Mouse (Mus musculus) right cerebral cortex, adult 18-20 months (tissue): ENCODE data around the gene Tmem43.

Experiments
- DNase-seq: peaks from one replicate; pipeline ENCODE4 v3.0.0; 2022; ENCODE audit warnings: mixed read lengths

Tmem43 gene

DNA sequence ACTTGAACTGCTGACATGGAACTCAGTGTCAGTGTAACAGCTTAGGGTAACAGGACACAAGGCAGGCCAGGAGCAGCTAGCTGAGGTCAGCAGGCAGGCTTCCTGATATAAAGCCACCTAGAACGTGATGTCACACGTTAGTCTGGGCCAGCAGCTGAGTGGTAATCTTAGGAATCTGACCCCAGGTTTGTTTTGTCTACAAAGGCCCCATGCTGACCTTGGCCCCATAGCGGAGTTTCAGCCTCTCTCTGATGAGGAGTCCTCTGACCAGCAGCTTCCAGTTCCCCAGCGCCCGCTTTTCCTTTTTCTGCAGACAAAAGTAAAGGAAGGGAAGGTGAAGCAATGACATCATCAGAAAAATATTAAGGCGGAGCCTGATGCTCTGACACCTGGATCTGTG lies 17.5 kb downstream of the Tmem43 start:
- DNase-seq, result no peak

DNA sequence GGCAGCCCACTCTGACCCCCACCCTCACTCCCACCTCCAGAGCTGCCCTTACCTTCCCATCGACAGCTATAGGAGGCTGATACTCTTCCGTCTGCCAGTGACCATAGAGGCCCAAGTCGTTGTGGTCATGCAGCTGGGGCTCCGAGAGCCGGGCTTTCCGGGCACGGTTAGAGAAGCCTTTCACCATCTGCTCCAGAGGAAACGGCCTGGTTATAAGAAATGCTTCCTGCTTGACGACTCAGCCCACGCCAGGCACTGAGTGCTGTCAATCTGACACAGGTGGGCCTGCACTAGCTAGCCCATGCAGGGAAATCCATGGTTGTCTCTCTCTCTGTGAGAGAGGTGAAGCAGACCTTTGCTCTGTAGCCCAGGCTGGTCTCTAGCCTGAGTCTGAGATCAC lies 19.6 kb downstream of the Tmem43 start:
- no peak for DNase-seq

DNA sequence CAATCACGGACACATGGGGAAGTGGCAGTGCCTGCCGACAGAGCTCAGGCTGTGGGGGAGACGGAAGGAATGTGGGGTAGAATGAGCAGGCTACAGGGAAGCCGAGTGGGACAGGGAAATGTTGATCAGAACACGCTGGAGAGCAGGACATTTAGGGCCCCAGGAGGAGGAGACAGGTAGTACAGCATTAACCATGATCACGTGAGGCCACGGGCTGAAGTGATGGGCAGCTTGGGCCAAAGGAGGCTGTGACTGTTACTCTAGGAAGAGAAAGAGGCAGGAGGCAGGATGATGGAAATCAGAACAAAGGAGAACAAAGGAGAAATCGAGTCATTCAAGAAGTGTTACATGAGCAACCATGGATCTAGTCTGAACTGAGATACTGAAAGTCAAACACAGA lies 21.0 kb downstream of the Tmem43 start:
- no peak for DNase-seq

DNA sequence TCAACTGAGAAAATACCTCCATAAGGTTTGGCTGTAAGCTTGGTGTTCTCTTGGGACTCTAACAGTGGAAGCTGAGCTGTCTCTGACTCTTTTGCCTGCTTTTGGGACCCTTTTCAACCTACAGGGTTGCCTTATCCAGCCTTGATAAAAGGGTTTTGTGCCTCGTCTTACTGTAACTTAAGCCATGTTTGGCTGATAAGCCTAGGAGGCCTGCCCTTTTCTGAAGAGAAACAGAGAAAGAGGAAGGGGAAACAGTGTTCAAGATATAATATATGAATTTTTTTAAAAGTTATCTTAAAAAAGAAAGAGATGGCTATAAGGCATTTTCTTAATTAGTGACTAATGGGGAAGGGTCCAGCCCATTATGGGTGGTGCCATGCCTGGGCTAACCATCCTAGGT lies 29.8 kb downstream of the Tmem43 start:
- DNase-seq, result no peak

DNA sequence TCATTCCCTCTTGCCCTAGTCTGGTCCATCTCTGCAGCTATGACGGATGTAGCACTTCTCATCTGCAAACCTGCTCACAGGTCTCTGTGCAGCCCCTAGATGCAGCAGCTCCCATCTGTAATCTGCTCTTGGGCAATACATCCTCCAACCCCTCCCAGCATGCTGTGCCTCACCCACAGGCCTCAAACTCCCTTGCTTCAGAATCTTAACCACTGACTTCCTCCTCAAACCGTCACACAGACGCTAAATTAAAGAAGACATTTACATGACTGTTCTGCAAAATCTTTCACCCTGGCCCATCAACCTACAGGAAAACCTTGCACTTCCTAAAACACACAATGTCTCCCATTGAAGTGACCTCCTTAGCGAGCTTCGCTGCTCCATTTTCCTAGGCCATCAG lies 32.5 kb downstream of the Tmem43 start:
- no peak for DNase-seq

DNA sequence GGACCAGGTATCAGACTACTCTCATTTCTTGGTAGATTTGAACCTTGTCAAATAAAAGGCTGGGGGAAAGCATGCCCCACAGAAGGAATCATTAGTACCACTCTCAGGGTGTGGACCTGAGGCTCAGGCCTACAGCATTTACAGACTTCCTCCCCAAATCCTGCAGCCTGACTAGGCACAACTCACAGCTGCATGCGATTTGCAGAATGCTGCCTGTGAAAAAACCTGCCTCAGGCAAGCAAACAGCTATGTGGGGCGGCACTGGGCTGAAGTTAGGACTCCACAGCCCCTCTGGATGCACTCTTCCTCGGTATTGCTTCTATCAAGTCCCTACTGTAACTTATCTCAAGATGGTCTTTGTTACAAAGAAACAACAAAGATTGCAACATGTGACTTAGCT lies 34.5 kb downstream of the Tmem43 start:
- no peak for DNase-seq

DNA sequence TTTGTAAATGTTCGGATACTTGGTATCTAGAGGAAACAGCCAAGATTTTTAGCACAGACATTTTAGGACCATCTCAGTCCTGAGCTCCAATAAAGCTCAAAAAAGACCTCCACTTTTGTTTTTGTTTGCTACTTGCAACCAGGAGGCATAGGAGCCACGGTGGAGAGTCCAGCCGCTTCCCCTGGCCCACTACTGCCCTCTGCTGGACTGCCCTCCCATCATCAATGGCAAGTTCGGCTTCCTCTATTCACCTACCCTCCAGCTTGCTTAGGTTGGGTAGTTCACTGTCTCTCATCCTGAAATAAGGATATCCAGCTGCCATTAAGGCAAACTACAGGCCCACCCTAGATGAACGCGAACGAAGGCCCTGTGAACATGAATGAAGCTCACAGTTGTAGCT lies 35.8 kb downstream of the Tmem43 start:
- DNase-seq, result peak; percentile 55

DNA sequence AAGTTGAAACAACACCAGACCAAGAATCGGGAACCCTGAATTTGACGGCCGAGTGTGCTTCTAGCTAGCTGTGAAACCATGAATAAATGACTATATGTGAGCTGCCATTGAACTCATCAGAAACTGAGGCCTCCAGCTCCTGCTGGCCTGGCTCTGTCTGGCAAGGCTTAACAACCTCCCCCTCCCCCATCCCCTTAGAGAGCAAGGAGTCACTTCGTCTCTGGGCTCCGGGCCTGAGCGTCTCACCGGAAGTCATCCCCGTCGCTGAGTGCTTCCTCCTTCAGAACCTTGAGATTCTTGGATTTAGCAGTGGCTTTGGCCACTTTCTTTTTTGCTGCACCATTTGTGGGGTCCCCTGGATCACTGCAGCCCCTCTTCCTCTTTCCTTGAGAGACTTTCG lies 36.7 kb downstream of the Tmem43 start:
- no peak for DNase-seq

DNA sequence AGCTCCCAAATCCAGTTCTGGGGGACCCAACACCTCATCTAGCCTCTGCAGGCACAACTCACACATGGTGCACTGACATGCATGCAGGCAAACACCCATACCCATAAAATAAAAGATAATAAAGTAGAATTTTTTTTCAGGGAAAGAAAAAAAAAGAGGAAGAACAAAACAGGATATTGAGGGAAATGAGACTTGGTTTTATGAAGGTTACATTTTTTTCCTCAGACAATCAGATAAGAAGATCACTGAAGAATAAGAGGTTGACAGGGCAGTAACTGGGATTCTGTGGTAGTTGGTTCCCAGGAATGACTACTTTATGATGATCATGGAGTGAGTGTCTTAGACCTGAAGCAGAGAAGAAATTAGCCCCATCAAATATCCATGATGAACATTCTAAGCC lies 40.6 kb downstream of the Tmem43 start:
- DNase-seq, result no peak

DNA sequence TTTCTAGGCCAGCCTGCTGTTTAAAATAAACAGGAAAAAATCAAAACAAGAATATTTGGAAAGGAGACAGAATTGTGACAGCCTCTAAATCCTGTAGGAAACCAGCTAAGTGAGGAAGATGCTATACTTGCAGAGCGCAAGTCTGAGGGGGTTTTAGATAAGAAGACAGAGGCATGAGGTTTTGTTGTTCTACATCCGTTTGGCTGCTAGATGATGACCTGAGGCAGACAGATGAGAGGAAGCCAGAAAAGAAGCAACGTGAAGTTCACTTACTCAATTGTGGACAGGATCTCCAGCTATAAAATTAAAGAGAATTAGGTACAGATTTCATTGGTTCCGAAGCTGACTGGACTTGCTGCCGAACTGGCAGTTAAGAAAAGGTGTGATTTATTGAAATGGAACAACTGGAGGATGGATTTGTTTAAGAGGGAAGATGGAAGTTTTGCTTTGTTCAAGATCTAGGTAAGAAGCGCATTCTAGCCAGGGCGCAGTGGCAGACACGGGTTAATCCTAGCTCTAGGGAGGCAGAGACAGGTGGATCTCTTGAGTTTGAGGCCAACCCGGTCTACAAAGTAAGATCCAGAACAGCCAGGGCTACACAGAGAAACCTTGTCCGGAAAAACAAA lies 41.3 kb downstream of the Tmem43 start:
- no peak for DNase-seq

DNA sequence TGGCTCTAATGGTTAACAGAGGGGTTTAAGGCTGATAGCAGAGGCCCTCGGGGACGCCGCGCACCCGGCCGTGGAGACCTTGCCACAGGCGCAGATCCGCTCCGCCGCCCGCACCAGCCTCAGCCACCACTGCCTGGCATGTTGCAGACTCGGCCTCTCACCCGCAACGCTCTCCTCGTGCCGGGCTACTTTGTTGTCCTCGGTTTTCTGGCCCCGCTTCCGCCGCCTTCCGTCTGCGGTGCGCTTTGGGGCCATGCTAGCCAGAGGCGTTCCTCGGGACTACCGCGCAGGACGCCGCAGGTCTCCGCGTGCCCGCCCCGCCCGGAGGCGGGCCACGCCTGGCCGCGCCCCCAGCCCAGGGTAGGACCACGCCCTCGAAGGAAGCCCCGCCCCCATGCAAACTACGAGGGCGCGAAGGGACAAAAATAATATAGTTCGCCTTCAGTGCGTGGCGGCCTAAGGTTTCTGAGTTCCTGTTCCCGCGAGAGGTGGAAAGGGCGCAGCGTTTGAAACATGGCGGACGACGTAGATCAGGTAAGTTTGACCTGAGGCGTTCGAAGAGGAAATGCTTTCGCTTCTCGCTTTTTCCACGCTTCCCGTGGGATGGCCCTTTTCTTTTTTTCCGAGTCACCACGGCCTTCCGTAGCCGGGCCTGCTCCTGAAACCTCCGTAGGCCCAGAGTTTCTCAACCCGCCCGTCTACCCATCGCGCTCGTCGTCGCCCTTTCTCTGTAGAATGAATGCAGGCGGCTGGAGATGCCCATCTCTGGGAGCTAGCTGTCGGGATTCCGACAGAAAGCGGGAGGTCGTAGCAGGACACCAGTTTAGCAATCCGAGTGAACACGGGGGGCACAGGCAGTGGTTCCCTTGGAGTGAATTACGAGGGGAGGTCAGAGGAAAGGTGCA lies 42.3 kb downstream of the Tmem43 start, which contains the start of the genes Xpc and Lsm3:
TSS of gene Xpc (minus strand) at position 344 of the 905 bp plus-strand sequence.
TSS of gene Lsm3 (plus strand) at position 384 of the 905 bp plus-strand sequence.
- peak; percentile 98 for DNase-seq

DNA sequence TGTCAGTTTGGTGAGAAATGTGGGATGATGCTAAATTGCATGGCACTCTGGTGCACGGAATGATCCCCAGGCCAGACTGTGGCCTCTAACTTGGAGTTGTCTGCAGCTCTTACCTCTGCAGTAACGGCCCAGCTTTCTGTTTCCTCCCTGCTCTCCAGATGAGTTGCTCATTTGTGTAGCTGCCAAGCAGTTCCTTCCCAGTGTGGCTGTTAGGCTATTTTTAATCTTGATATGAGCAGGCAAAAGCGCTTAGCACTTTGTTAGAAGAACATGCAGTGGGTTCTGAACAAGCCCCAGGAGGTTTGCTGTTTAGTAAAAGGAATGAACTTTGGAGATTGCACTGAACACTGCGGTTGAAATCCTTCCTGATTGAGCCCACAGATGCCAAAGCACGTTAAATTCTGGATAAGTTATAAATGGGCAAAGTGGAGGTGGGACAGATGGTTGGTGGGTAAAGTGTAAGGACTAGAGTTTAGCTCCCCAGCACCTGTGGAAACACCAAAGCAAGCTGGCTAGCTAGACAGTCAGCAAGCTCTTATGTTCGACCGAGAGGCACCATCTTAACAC lies 45.0 kb downstream of the Tmem43 start:
- DNase-seq, result peak; percentile 65

DNA sequence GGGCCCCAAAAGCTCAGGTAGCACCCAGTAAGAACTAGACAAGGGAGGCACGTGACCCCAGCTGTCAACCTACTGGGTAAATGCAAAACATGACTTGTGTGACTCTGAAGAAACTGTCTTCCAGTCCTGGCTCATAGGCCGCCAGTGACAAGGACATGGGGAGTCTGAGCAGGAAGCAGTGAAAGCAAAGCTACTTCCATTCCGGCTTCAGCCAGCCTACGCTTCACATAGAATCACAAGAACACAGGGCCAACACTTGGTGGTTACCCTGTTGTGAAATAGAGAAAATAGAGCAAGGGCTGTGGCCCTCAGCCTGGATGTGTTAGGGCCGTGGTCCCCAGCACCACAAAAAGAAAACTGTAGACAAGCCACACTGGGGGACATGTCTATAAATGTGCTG lies 49.3 kb downstream of the Tmem43 start:
- no peak for DNase-seq

DNA sequence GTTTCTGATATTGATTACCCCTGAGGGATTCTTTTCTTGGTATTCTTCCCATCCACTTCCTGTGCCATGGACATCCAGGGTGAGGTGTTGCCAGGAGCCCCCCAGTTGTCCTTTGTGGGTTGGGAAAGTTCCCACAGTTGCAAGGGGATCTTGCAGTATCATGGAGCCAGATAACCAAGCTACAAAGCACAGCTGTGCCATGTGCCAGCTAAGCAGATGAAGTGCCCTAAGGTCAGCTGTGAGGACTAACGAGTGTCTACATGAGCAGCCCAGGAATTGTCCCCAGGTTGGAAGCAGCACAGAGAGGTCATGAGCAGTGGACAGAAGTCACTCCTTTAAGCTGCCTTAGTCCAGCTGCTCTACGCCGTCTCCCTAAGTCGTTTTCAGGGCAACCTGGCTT lies 52.0 kb downstream of the Tmem43 start:
- no peak for DNase-seq

DNA sequence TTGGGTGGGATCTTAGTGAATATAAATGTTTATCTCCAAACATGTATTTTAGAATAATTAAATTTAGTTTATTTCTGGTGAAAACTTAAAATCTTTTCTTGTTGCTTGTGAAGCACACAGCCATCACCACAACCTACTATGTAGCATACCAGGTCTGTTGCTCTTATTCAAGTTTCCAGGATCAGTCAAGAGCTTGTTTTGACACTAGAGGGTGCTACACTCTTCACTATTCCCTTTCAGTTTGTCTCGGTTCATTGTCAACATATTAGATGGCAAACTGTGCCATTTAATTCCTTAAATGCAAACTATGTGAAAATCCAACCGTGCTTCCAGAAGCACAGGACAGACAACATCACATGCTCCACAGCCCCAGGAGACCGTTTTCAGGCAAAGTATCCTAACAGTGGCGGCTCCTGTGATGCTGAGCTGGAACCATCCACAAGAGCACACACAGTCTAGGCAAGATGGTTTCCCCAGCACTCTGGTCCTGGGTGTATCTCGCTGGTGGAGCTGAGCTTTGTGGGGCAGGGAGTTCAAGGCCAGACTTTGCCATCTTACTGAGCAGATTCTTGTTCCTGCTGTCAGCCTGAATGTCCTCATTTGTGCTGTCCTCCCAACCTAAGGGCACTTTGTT lies 53.8 kb downstream of the Tmem43 start:
- peak; percentile 29 for DNase-seq

DNA sequence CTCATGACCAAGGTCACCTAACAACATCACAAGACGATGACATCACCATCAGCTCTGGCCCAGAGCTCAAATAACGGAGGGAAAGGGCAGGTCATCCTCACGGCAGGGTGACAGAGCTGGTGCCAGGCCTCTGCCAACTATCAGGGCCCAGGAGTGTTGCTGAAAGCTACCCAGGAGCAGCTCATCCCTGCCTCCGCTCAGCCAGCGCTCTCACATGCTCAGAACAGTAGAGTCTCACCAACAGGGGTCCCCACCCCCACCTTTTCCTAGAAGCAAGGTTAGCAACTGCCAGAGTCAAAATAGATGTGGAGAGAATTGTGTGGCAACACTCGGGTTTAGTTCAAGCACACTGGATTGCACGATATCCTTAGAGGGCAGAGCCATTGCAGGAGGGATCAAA lies 54.8 kb downstream of the Tmem43 start:
- DNase-seq, result no peak

DNA sequence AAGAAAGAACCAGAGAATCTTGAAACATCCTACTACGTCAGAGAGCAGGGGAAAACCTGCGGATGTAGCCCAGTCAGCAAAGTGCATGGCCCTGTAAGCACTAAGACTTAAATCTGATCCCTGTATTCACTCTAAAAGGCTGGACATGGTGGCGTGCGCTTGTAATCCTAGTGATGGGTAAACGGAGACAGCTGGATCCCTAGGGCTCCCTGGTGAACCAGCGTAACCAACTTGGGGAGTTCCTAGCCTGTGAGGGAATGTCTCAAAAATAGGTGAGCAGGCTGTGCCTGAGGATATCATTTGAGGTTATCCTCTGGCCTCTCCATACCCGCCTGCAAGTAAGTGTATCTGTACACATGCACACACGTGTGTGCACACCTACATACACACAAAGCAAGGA lies 57.2 kb downstream of the Tmem43 start:
- DNase-seq, result no peak

DNA sequence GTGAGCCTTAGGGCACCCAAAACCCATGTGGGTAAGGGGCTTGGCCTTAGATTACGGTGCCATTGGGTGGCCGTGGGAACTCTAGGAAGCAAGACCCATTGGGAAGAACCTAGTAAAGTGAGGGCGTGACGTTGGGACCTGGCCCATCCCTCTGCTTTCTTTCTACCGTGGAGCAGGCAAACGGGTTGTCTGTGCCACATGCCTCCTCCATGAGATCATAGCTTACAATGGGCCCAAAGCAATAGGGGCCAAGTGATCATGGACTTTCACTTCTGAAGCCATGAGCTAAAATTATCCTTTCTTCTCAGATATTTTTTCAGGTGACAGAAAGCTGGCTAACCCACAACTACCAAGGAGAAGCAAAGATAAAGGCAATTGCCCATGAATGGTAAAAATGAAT lies 57.8 kb downstream of the Tmem43 start:
- no peak for DNase-seq

DNA sequence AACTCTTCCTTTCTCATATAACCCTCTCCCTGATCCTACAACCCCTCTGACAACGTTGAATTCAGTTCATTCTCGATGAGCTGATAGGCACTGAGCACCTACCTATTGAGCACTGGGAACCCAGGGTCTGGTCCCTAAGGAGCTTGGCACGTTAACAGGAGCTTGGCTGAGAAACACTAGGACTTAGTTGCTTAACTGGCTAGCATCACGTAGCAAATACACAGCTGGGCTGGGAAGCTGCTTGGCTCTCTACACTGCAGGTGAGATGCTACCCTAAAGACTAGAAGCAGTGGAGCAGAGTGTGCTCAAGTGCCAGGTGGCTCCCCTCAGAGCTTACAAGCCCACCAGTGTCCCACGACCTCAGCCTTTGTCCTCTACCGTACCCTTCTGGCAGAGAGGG lies 59.2 kb downstream of the Tmem43 start:
- no peak for DNase-seq

DNA sequence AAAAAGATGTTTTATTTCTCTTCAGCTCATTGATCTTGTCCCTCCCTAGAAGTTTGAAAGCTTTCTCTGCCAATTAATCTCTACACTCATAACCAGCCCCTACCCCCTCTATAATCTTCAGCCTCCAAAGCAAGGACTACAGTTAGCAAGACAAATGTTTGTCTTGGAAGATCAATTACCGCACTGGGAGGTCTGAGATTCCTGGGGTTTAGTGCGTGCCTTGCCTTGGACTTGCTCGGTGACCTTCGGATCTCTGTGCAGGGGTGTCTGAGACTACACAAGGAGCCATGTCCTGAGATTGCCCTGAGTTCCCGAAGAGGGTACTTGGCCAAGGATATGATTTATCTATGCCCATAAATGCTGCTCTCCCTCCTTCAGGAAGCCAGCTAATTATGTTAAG lies 59.9 kb downstream of the Tmem43 start:
- no peak for DNase-seq

DNA sequence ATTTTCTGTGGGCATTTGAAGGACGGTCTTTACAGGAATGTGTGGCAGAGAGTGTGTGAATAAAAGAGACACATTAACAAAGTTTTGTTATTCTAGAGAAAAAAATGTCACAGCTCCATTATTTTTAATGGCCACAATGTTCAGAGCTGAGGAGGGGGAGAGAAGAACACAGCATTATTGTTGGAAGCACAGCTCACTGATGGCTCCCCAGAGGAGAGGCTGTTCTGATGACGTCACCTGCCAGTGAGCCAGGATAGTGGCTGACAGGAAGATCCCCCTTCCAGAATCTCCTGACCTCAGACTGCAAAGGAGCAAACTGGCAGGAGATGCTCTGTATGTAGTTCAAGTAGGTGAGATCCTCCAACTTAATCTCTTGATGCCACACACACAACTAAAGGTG lies 60.3 kb downstream of the Tmem43 start:
- no peak for DNase-seq

DNA sequence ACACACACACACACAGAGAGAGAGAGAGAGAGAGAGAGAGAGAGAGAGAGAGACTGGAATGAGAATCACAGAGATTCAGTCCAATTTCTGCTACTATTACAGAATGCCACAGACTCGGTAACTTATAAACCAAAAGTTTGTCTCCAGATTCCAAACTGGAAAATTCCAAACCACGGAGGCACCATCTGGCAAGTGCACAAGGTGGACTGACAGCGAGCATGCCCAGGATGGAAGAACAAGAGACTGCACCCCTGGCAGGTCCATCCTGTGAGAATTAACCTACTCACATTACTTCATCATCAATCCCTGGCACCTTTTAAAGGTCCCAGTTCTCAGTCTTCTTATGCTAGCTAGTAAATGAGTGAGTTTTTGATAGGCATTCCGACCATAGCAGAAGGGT lies 60.8 kb downstream of the Tmem43 start:
- no peak for DNase-seq

DNA sequence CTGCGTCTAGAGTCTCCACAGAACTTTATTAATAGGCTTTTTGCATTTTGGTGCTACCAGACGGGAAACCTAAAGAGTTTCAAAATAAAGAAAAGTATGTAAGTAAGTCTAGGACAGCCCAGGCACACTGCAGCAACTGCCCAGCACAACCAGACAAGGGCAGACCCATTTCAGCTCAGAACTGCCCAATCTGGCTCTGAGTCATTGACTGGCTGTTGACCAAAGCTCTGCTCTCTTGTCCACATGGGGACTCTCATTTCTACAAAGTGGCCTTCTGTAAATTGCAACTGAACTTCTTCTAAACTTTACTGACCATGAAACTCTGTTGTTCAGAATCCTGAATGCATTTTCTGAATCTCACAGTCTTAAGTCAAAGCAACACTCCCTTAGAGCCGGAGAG lies 61.7 kb downstream of the Tmem43 start:
- DNase-seq, result no peak
